Mouse (Mus musculus) liver, adult (tissue): Measurements from ENCODE around the gene Cutc.

ENCODE experiments used
- GATA4 ChIP-seq: IDR thresholded peaks from 2 replicates; pipeline ENCODE4 v1.6.1; 2014; ENCODE audit warnings: mild to moderate bottlenecking, low read length; ENCODE audit not compliant: insufficient replicate concordance

The Cutc gene

GRCm38 (mm10) chr19:43738409-43738808 lies 14.4 kb upstream of the Cutc start:
- TF ChIP-seq GATA4: no peak

GRCm38 (mm10) chr19:43743401-43743800 lies 9.4 kb upstream of the Cutc start:
- no peak for TF ChIP-seq GATA4

- TF ChIP-seq GATA4: no peak
These were observed 7.1 kb upstream of the Cutc start for GRCm38 (mm10) chr19:43745740-43746139.

- no peak for TF ChIP-seq GATA4
These were observed 4.9 kb upstream of the Cutc start for GRCm38 (mm10) chr19:43747877-43748276.

GRCm38 (mm10) chr19:43750008-43750407 lies 2.8 kb upstream of the Cutc start:
- TF ChIP-seq GATA4: no peak

GRCm38 (mm10) chr19:43753226-43753835 lies 535 bp downstream of the Cutc start:
- TF ChIP-seq GATA4: peak; percentile 46; the same call in 1 of the 2 replicates

GRCm38 (mm10) chr19:43754237-43754636 lies 1.4 kb downstream of the Cutc start:
- TF ChIP-seq GATA4: no peak

- no peak for TF ChIP-seq GATA4
These were observed 2.1 kb downstream of the Cutc start for GRCm38 (mm10) chr19:43754872-43755271.

- TF ChIP-seq GATA4: no peak
These were observed 7.7 kb downstream of the Cutc start for GRCm38 (mm10) chr19:43760504-43760903.

- TF ChIP-seq GATA4: no peak
These were observed 8.9 kb downstream of the Cutc start for GRCm38 (mm10) chr19:43761543-43762256.

GRCm38 (mm10) chr19:43762410-43762809 lies 9.6 kb downstream of the Cutc start:
- no peak for TF ChIP-seq GATA4

- no peak for TF ChIP-seq GATA4
These were observed 13.7 kb downstream of the Cutc start for GRCm38 (mm10) chr19:43766451-43766850.

- peak; percentile 79; the same call in 1 of the 2 replicates for TF ChIP-seq GATA4
These were observed 14.9 kb downstream of the Cutc start for GRCm38 (mm10) chr19:43767549-43768322.

GRCm38 (mm10) chr19:43769366-43769960 lies 16.7 kb downstream of the Cutc start:
- TF ChIP-seq GATA4: no peak

- no peak for TF ChIP-seq GATA4
These were observed 17.8 kb downstream of the Cutc start for GRCm38 (mm10) chr19:43770584-43770983.
